Mouse (Mus musculus) adrenal gland (tissue): ENCODE data around the gene Ccdc51.

Experiments
- intact Hi-C: fragments of 180-260 bp; cut with DNase I; formaldehyde crosslinking; loops from one replicate; pipeline ENCODE4 v1.15.1; 2025
- long read RNA-seq, 2 experiments: library from polyadenylated mRNA; unstranded; transcript quantifications; one replicate each; pipeline ENCODE4 v2.0.0; 2020; ENCODE audit warnings: borderline replicate concordance in 1 of 2; ENCODE audit not compliant: insufficient replicate concordance in 1 of 2

Gene Ccdc51
- long read RNA-seq, experiment 1, transcript Ccdc51-201 (4 exons, 1,526 nt), result major isoform, 8 of 9 reads
- long read RNA-seq, experiment 1, partial matches to known transcripts, result 1 of 9 reads
- long read RNA-seq, experiment 1, other reads (novel, unspliced or antisense), result 0 of 9 reads
- long read RNA-seq, experiment 2, transcript Ccdc51-201 (4 exons, 1,526 nt), result major isoform, 6 of 6 reads
- long read RNA-seq, experiment 2, partial matches to known transcripts, result 0 of 6 reads
- long read RNA-seq, experiment 2, other reads (novel, unspliced or antisense), result 0 of 6 reads

GRCm38 (mm10) chr9:109082124-109082800 is at the start of gene Ccdc51, which contains the start of gene Tma7:
TSS of gene Ccdc51 (plus strand) at chr9:109082493.
TSS of gene Tma7 (minus strand) at chr9:109082587.
- intact Hi-C loops, result no loop called here

- intact Hi-C loops, result no loop called here
Measured at GRCm38 (mm10) chr9:109038086-109038895, 44.0 kb upstream of the Ccdc51 start, which contains the start of gene Shisa5. TSS of gene Shisa5 (plus strand) at chr9:109038565.

- intact Hi-C loops, result no loop called here
Measured at GRCm38 (mm10) chr9:109038901-109039364, 43.4 kb upstream of the Ccdc51 start.

GRCm38 (mm10) chr9:109039681-109040080 is 42.6 kb upstream of the Ccdc51 start:
- intact Hi-C loops, result no loop called here

- intact Hi-C loops, result no loop called here
Measured at GRCm38 (mm10) chr9:109040216-109040615, 42.1 kb upstream of the Ccdc51 start.

- intact Hi-C loops, result no loop called here
Measured at GRCm38 (mm10) chr9:109040906-109041305, 41.4 kb upstream of the Ccdc51 start.

GRCm38 (mm10) chr9:109041351-109041750 is 40.9 kb upstream of the Ccdc51 start:
- intact Hi-C loops, result no loop called here

- intact Hi-C loops, result no loop called here
Measured at GRCm38 (mm10) chr9:109046306-109046705, 36.0 kb upstream of the Ccdc51 start.

- intact Hi-C loops, result no loop called here
Measured at GRCm38 (mm10) chr9:109049316-109049715, 33.0 kb upstream of the Ccdc51 start.

GRCm38 (mm10) chr9:109049996-109050673 is 32.2 kb upstream of the Ccdc51 start:
- intact Hi-C loops, result no loop called here

GRCm38 (mm10) chr9:109050674-109050997 is 31.7 kb upstream of the Ccdc51 start:
- intact Hi-C loops, result no loop called here

GRCm38 (mm10) chr9:109051011-109051501 is 31.2 kb upstream of the Ccdc51 start:
- intact Hi-C loops, result no loop called here

GRCm38 (mm10) chr9:109051651-109052489 is 30.4 kb upstream of the Ccdc51 start:
- intact Hi-C loops, result no loop called here

- intact Hi-C loops, result no loop called here
Measured at GRCm38 (mm10) chr9:109052490-109053260, 29.6 kb upstream of the Ccdc51 start.

- intact Hi-C loops, result no loop called here
Measured at GRCm38 (mm10) chr9:109053366-109053765, 28.9 kb upstream of the Ccdc51 start.

GRCm38 (mm10) chr9:109053851-109054250 is 28.4 kb upstream of the Ccdc51 start:
- intact Hi-C loops, result no loop called here

- intact Hi-C loops, result loop anchor here (5.0 kb wide), 2 partner anchors 52 to 117 kb away; partner anchors contain the start of gene Uqcrc1
Measured at GRCm38 (mm10) chr9:109054712-109055111, 27.6 kb upstream of the Ccdc51 start.

- intact Hi-C loops, result loop anchor here (5.0 kb wide), 2 partner anchors 53 to 118 kb away; partner anchors contain the start of gene Uqcrc1
Measured at GRCm38 (mm10) chr9:109055271-109056030, 26.8 kb upstream of the Ccdc51 start.
